Mouse (Mus musculus): ENCODE measurements around the gene Gm20388. TPM values are rescaled to one million over a fixed set of nuclear protein-coding genes. Genes with fewer than 3 reads are reported as not detected.

The Gm20388 gene
- total RNA-seq, 2 experiments from 2014 or later: 10.3 to 10.6 TPM

- intact Hi-C loops (cut with DNase I): no loop called here
- DNase-seq (ENCODE audit: low spot score in 2 of 2): no peak
These were observed 2942.7 kb downstream of the Gm20388 start for GRCm38 (mm10) chr8:122853340-122853771.

GRCm38 (mm10) chr8:122854388-122854787 lies 2943.7 kb downstream of the Gm20388 start:
- intact Hi-C loops (cut with DNase I): no loop called here
- DNase-seq (ENCODE audit: low spot score in 2 of 2): no peak

- no peak for DNase-seq (ENCODE audit: low spot score in 2 of 2)
- intact Hi-C loops (cut with DNase I): no loop called here
These were observed 2944.5 kb downstream of the Gm20388 start for GRCm38 (mm10) chr8:122855123-122855522.

GRCm38 (mm10) chr8:122856288-122856687 lies 2945.6 kb downstream of the Gm20388 start:
- DNase-seq (ENCODE audit: low spot score in 2 of 2): no peak
- intact Hi-C loops (cut with DNase I): no loop called here

GRCm38 (mm10) chr8:122859843-122860242 lies 2949.2 kb downstream of the Gm20388 start:
- no peak for DNase-seq (ENCODE audit: low spot score in 2 of 2)
- intact Hi-C loops (cut with DNase I): no loop called here

- DNase-seq (ENCODE audit: low spot score in 2 of 2): no peak
- intact Hi-C loops (cut with DNase I): no loop called here
These were observed 2954.1 kb downstream of the Gm20388 start for GRCm38 (mm10) chr8:122864719-122865129.

GRCm38 (mm10) chr8:122865441-122865840 lies 2954.8 kb downstream of the Gm20388 start:
- intact Hi-C loops (cut with DNase I): no loop called here
- no peak for DNase-seq (ENCODE audit: low spot score in 2 of 2)

- no peak for DNase-seq (ENCODE audit: low spot score in 2 of 2)
- intact Hi-C loops (cut with DNase I): no loop called here
These were observed 2955.6 kb downstream of the Gm20388 start for GRCm38 (mm10) chr8:122866231-122866630.

GRCm38 (mm10) chr8:122867982-122868381 lies 2957.3 kb downstream of the Gm20388 start:
- intact Hi-C loops (cut with DNase I): no loop called here

GRCm38 (mm10) chr8:122870377-122870863 lies 2959.8 kb downstream of the Gm20388 start:
- intact Hi-C loops (cut with DNase I): no loop called here

More at GRCm38 (mm10) chr8:122867982-122868381, 2957.3 kb downstream of the Gm20388 start:
- DNase-seq (ENCODE audit: low spot score in 2 of 2): no peak

GRCm38 (mm10) chr8:122871663-122872062 lies 2961.0 kb downstream of the Gm20388 start:
- intact Hi-C loops (cut with DNase I): no loop called here
- no peak for DNase-seq (ENCODE audit: low spot score in 2 of 2)

More at GRCm38 (mm10) chr8:122870377-122870863, 2959.8 kb downstream of the Gm20388 start:
- no peak for DNase-seq (ENCODE audit: low spot score in 2 of 2)

GRCm38 (mm10) chr8:122873171-122873570 lies 2962.5 kb downstream of the Gm20388 start:
- DNase-seq (ENCODE audit: low spot score in 2 of 2): no peak
- intact Hi-C loops (cut with DNase I): no loop called here

- no peak for DNase-seq (ENCODE audit: low spot score in 2 of 2)
- intact Hi-C loops (cut with DNase I): no loop called here
These were observed 2964.5 kb downstream of the Gm20388 start for GRCm38 (mm10) chr8:122875186-122875585.

GRCm38 (mm10) chr8:122878231-122878630 lies 2967.6 kb downstream of the Gm20388 start:
- intact Hi-C loops (cut with DNase I): no loop called here
- DNase-seq (ENCODE audit: low spot score in 2 of 2): no peak

- DNase-seq (ENCODE audit: low spot score in 2 of 2): no peak
- intact Hi-C loops (cut with DNase I): no loop called here
These were observed 2969.7 kb downstream of the Gm20388 start for GRCm38 (mm10) chr8:122880302-122880701.

GRCm38 (mm10) chr8:122883671-122884070 lies 2973.0 kb downstream of the Gm20388 start:
- DNase-seq (ENCODE audit: low spot score in 2 of 2): no peak
- intact Hi-C loops (cut with DNase I): no loop called here

GRCm38 (mm10) chr8:122891440-122891839 lies 2980.8 kb downstream of the Gm20388 start:
- no peak for DNase-seq (ENCODE audit: low spot score in 2 of 2)
- intact Hi-C loops (cut with DNase I): loop anchor here (10.0 kb wide), 1 partner anchor 323 kb away; the partner anchor contains the start of genes Chmp1a and Spata33

- intact Hi-C loops (cut with DNase I): loop anchor here (10.0 kb wide), 1 partner anchor 321 kb away; the partner anchor contains the start of genes Chmp1a and Spata33
These were observed 2982.8 kb downstream of the Gm20388 start for GRCm38 (mm10) chr8:122893451-122893850.

GRCm38 (mm10) chr8:122896317-122896716 lies 2985.7 kb downstream of the Gm20388 start:
- intact Hi-C loops (cut with DNase I): loop anchor here (10.0 kb wide), 1 partner anchor 318 kb away; the partner anchor contains the start of genes Chmp1a and Spata33
- no peak for DNase-seq (ENCODE audit: low spot score in 2 of 2)

More at GRCm38 (mm10) chr8:122893451-122893850, 2982.8 kb downstream of the Gm20388 start:
- no peak for DNase-seq (ENCODE audit: low spot score in 2 of 2)

- no peak for DNase-seq (ENCODE audit: low spot score in 2 of 2)
- intact Hi-C loops (cut with DNase I): loop anchor here (10.0 kb wide), 1 partner anchor 318 kb away; the partner anchor contains the start of genes Chmp1a and Spata33
These were observed 2986.6 kb downstream of the Gm20388 start for GRCm38 (mm10) chr8:122897200-122897599.

- intact Hi-C loops (cut with DNase I): loop anchor here (10.0 kb wide), 1 partner anchor 317 kb away; the partner anchor contains the start of genes Chmp1a and Spata33
- DNase-seq (ENCODE audit: low spot score in 2 of 2): no peak
These were observed 2987.4 kb downstream of the Gm20388 start for GRCm38 (mm10) chr8:122898018-122898417.
